Mouse (Mus musculus): Measurements from ENCODE around the gene Tmem232. TPM values are rescaled to one million over a fixed set of nuclear protein-coding genes. Genes with fewer than 3 reads are reported as not detected.
"Not testable (repeated sequence)": the region's sequence is repeated elsewhere in the genome, so short reads cannot be mapped to it uniquely, and the experiment has no call there.

Gene Tmem232
- polyA plus RNA-seq, 1 experiment = not detected

DNA sequence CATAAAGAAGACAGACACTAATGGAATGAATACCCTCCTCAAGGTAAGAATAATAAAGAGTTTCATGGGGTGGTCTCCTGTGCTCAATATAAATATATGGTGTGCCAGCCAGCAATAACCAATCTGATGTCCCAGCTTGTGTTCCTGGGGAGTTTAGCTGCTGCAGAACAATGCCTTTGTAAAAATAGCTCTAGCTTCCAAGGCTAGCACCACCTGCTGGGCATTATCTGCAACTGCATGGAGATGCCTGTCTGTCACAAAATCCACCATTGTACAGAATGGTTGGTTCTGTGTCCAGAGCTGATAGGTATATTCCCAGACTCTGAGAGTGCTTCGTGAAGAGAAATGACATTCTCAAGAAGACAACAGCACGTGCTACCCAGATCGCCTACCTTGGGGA is 4.4 kb downstream of the Tmem232 start:
- WGBS = 17% methylated on average over 3 of the region's 3 CpGs

DNA sequence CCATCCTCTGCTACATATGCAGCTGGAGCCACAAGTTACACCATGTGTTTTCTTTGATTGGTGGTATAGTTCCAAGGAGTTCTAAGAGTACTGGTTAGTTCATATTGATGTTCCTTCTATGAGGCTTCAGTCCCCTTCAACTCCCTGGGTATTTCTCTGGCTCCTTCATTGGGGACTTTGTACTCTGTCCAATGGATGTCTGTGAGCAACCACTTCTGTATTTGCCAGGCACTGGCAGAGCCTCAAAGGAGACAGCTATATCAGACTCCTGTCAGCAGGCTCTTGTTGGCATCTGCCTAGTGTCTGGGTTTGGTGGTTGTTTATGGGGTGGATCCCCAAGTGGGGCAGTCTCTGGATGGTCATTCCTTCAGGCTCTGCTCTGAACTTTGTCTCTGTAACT is 8.2 kb downstream of the Tmem232 start:
- not testable (repeated sequence) for H3K4me3 ChIP-seq (ENCODE audit: low read depth, low read length); H3K27me3 ChIP-seq (ENCODE audit: control insufficient read depth, insufficient read depth, low read length); H3K4me1 ChIP-seq (ENCODE audit: control insufficient read depth, insufficient read depth, insufficient read length, low read length); H3K27ac ChIP-seq (ENCODE audit: insufficient read depth, low read depth, low read length); H3K36me3 ChIP-seq (ENCODE audit: control insufficient read depth, insufficient read depth, low read length)

More for the DNA sequence above, 4.4 kb downstream of the Tmem232 start:
- H3K27me3 ChIP-seq (ENCODE audit: control insufficient read depth, insufficient read depth, low read length) = no peaks in the 10 kb centered on the region
- H3K36me3 ChIP-seq (ENCODE audit: control insufficient read depth, insufficient read depth, low read length) = no peaks in the 10 kb centered on the region
- H3K27ac ChIP-seq (ENCODE audit: insufficient read depth, low read depth, low read length) = no peak overlapping the region
- H3K4me3 ChIP-seq (ENCODE audit: low read depth, low read length) = no peak overlapping the region
- TF ChIP-seq CTCF (IDR thresholded peaks at IDR 0.05; ENCODE audit: extremely low read depth, insufficient read length, insufficient replicate concordance, low read depth, low read length) = peak; percentile 49; the same call in 1 of the 2 replicates
- no peak for TF ChIP-seq POLR2A (IDR thresholded peaks at IDR 0.05; ENCODE audit: low read depth, low read length)
- no peaks in the 10 kb centered on the region for H3K4me1 ChIP-seq (ENCODE audit: control insufficient read depth, insufficient read depth, insufficient read length, low read length)

DNA sequence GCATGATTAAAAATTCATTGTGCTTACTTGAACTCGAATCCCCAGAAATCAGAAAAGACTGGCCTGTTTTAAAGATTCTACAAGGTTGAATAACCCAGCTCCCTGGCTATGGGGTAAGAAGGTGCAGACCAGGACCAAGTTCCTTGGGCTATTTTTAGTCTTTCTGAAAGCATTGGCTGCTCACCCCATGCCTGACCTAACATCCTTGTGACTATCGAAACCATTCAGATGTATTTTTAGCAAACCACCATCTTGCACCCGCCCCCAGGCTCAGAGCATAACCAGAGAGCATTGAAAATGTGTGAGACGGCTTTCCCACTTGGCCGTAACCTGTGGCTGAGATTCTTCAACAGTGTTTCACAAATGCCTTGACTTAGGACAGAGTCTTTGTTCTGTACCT is 13.1 kb downstream of the Tmem232 start:
- H3K4me3 ChIP-seq (ENCODE audit: low read depth, low read length) = no peak overlapping the region
- no peak for TF ChIP-seq POLR2A (IDR thresholded peaks at IDR 0.05; ENCODE audit: low read depth, low read length)
- TF ChIP-seq CTCF (IDR thresholded peaks at IDR 0.05; ENCODE audit: extremely low read depth, insufficient read length, insufficient replicate concordance, low read depth, low read length) = no peak
- H3K36me3 ChIP-seq (ENCODE audit: control insufficient read depth, insufficient read depth, low read length) = no peaks in the 10 kb centered on the region
- 78% methylated on average over 5 of the region's 5 CpGs for WGBS
- no peak overlapping the region for H3K27ac ChIP-seq (ENCODE audit: insufficient read depth, low read depth, low read length)
- no peaks in the 10 kb centered on the region for H3K27me3 ChIP-seq (ENCODE audit: control insufficient read depth, insufficient read depth, low read length)
- H3K4me1 ChIP-seq (ENCODE audit: control insufficient read depth, insufficient read depth, insufficient read length, low read length) = no peaks in the 10 kb centered on the region

DNA sequence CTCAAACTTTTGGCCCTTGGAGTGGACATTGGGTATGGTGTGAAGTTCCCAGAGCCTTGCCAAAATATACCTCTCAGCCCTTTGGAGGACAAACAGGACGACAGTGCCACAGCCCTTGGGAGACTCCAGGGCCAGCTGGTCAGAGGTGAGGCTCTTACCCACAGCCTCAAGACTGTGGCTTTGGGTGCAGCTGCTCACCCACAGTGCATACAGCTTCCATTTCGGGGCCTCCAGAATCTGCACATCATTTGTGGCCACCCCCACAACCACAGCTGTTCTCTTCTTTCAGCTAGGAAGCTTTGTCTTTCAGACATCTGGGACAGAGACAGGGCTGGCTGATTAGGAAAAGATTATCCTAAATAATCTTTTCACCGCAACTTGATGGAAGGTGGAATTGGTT is 27.1 kb downstream of the Tmem232 start:
- TF ChIP-seq CTCF (IDR thresholded peaks at IDR 0.05; ENCODE audit: extremely low read depth, insufficient read length, insufficient replicate concordance, low read depth, low read length) (no peak), POLR2A (IDR thresholded peaks at IDR 0.05; ENCODE audit: low read depth, low read length) (no peak)
- H3K4me1 ChIP-seq (ENCODE audit: control insufficient read depth, insufficient read depth, insufficient read length, low read length) = no peaks in the 10 kb centered on the region
- no peak overlapping the region for H3K4me3 ChIP-seq (ENCODE audit: low read depth, low read length)
- no peaks in the 10 kb centered on the region for H3K27me3 ChIP-seq (ENCODE audit: control insufficient read depth, insufficient read depth, low read length)
- H3K27ac ChIP-seq (ENCODE audit: insufficient read depth, low read depth, low read length) = no peak overlapping the region
- H3K36me3 ChIP-seq (ENCODE audit: control insufficient read depth, insufficient read depth, low read length) = no peaks in the 10 kb centered on the region
- 80% methylated on average over 3 of the region's 3 CpGs for WGBS

DNA sequence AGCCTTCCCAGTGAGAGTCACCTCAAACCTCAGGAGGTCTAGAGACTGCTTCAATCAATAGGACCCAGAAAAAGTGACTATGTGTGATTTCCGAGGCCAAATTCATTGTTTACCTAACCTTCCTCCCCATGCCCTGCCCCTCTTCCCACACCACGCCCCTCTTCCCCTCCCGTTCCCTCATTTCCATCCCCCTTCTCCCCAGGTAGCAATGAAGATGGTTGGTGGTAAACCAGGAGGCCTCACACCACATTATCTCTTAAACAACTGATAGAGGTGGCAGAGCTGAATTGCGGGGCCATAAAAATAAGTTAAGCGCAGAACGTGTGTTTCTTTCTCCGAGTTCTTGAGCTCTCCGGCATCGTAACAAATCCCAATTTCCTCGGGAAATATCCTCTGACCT is 55.9 kb downstream of the Tmem232 start:
- Histone ChIP-seq H3K4me3 (ENCODE audit: low read depth, low read length) (no peak overlapping the region), H3K36me3 (ENCODE audit: control insufficient read depth, insufficient read depth, low read length) (no peaks in the 10 kb centered on the region), H3K27me3 (ENCODE audit: control insufficient read depth, insufficient read depth, low read length) (no peaks in the 10 kb centered on the region), H3K4me1 (ENCODE audit: control insufficient read depth, insufficient read depth, insufficient read length, low read length) (no peaks in the 10 kb centered on the region), H3K27ac (ENCODE audit: insufficient read depth, low read depth, low read length) (no peak overlapping the region)
- WGBS = 18% methylated on average over 10 of the region's 10 CpGs
- no peak for TF ChIP-seq POLR2A (IDR thresholded peaks at IDR 0.05; ENCODE audit: low read depth, low read length)
- no peak for TF ChIP-seq CTCF (IDR thresholded peaks at IDR 0.05; ENCODE audit: extremely low read depth, insufficient read length, insufficient replicate concordance, low read depth, low read length)

DNA sequence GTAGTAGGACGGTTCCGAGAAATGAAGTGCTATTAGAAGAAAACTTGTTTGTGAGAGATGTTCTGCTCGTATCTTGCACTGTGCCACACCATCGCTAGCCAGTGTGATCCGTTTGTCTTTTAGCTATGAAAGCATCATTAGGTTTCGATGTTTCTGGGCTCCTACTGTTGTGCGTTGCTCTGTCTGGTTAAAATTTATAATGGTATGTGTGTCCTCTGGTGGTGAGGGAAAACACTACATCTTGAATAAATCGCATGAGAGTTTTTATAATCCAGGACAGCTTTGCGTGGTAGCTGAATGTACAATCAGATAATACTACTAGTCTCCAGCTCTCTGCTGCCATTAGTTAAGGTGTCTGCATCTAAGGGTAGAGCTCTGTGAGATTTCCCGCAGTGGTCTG is 63.8 kb downstream of the Tmem232 start:
- Histone ChIP-seq H3K27ac (ENCODE audit: insufficient read depth, low read depth, low read length) (no peak overlapping the region), H3K4me3 (ENCODE audit: low read depth, low read length) (no peak overlapping the region), H3K36me3 (ENCODE audit: control insufficient read depth, insufficient read depth, low read length) (no peaks in the 10 kb centered on the region), H3K4me1 (ENCODE audit: control insufficient read depth, insufficient read depth, insufficient read length, low read length) (no peaks in the 10 kb centered on the region), H3K27me3 (ENCODE audit: control insufficient read depth, insufficient read depth, low read length) (no peaks in the 10 kb centered on the region)
- TF ChIP-seq POLR2A (IDR thresholded peaks at IDR 0.05; ENCODE audit: low read depth, low read length) = no peak
- no peak for TF ChIP-seq CTCF (IDR thresholded peaks at IDR 0.05; ENCODE audit: extremely low read depth, insufficient read length, insufficient replicate concordance, low read depth, low read length)
- 88% methylated on average over 10 of the region's 10 CpGs for WGBS

DNA sequence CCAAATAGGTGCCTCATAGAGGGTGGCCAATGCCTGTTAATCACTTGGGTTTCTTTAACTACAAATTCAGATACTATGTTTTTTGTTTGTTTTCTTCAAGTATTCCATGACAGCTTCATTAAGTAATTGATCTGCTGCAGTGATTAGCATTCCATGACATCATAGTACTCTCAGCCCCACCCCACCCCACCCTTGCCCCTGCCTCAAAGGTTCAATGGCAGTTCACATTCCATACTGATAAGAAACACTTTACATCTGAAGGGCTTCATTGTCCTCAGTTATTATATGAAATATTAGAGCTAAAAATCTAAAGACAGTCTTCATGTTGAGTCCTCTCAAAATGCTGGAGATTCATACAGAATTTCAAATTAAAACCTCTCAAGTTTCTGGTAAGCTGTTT is 89.8 kb downstream of the Tmem232 start:
- no peak overlapping the region for H3K27ac ChIP-seq (ENCODE audit: insufficient read depth, low read depth, low read length)
- no peak overlapping the region for H3K4me3 ChIP-seq (ENCODE audit: low read depth, low read length)
- TF ChIP-seq POLR2A (IDR thresholded peaks at IDR 0.05; ENCODE audit: low read depth, low read length) (no peak), CTCF (IDR thresholded peaks at IDR 0.05; ENCODE audit: extremely low read depth, insufficient read length, insufficient replicate concordance, low read depth, low read length) (no peak)
- H3K27me3 ChIP-seq (ENCODE audit: control insufficient read depth, insufficient read depth, low read length) = no peaks in the 10 kb centered on the region
- H3K36me3 ChIP-seq (ENCODE audit: control insufficient read depth, insufficient read depth, low read length) = no peaks in the 10 kb centered on the region
- H3K4me1 ChIP-seq (ENCODE audit: control insufficient read depth, insufficient read depth, insufficient read length, low read length) = no peaks in the 10 kb centered on the region

DNA sequence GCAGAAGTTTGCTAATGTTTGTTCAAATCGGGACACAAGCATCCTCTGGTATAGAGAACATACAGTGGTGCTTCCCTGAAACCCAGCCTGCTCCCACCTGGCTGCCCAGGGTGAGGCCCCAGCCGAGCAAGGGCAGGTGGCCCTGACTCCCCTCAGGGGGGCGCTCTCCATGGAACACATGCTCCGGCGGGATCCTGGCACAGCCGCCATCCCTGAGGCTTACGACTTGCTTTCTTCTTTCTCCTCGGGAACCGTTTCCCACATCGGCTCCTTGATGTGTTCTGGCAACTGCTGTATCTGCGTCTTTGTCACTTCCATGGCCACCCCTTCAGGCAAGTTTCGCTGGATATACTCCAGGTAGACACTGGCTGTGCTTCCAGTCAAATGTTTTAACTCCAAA is 102.7 kb downstream of the Tmem232 start:
- not testable (repeated sequence) for H3K4me1 ChIP-seq (ENCODE audit: control insufficient read depth, insufficient read depth, insufficient read length, low read length); H3K4me3 ChIP-seq (ENCODE audit: low read depth, low read length); H3K27ac ChIP-seq (ENCODE audit: insufficient read depth, low read depth, low read length); H3K36me3 ChIP-seq (ENCODE audit: control insufficient read depth, insufficient read depth, low read length); H3K27me3 ChIP-seq (ENCODE audit: control insufficient read depth, insufficient read depth, low read length)
- WGBS = 92% methylated on average over 12 of the region's 12 CpGs

All from small intestine, adult 2 months (tissue).